Mouse (Mus musculus) liver, postnatal 0 days (tissue): ENCODE measurements around the gene Cdc27. TPM values are rescaled to one million over a fixed set of nuclear protein-coding genes. Genes with fewer than 3 reads are reported as not detected.
A peak's percentile ranks its signal among the peaks of the same experiment; 100 is the strongest.

Source experiments
- ATAC-seq: fragments of 200-750 bp; cut with Nextera tagmentation; 2 replicates; pipeline ENCODE4 v1.8.0; 2017; ENCODE audit warnings: mild to moderate bottlenecking, moderate library complexity
- DNase-seq: peaks from one replicate; pipeline ENCODE4 v3.0.0-alpha.2; 2016
- H3K27ac ChIP-seq: fragments of 300-500 bp; sonication (generic); 2 replicates; pipeline ENCODE4 v1.5.1; 2014; ENCODE audit warnings: antibody characterized with exemption, moderate library complexity, mild to moderate bottlenecking, low read depth
- H3K27me3 ChIP-seq: fragments of 300-500 bp; sonication (generic); 2 replicates; pipeline ENCODE4 v1.6.1; 2014; ENCODE audit warnings: low read length, control low read depth, mixed read lengths; ENCODE audit not compliant: insufficient read depth
- H3K36me3 ChIP-seq: fragments of 300-500 bp; sonication (generic); replicated peaks from 2 replicates; pipeline ENCODE4 v1.6.1; 2014; ENCODE audit warnings: mild to moderate bottlenecking, control low read depth, low read length, moderate library complexity, mixed read lengths; ENCODE audit not compliant: insufficient read depth
- H3K4me1 ChIP-seq: fragments of 300-500 bp; sonication (generic); 2 replicates; pipeline ENCODE4 v1.6.1; 2014; ENCODE audit warnings: antibody characterized with exemption, mild to moderate bottlenecking, control low read depth; ENCODE audit not compliant: insufficient read depth
- H3K4me2 ChIP-seq: fragments of 300-500 bp; sonication (generic); 2 replicates; pipeline ENCODE4 v1.6.1; 2014; ENCODE audit warnings: low read depth, mild to moderate bottlenecking, low read length, moderate library complexity, mixed read lengths
- H3K4me3 ChIP-seq: fragments of 300-500 bp; sonication (generic); 2 replicates; pipeline ENCODE4 v1.5.1; 2014; ENCODE audit warnings: low read depth, low read length
- H3K9ac ChIP-seq: fragments of 300-500 bp; sonication (generic); replicated peaks from 2 replicates; pipeline ENCODE4 v1.6.1; 2014; ENCODE audit warnings: mild to moderate bottlenecking, moderate library complexity
- H3K9me3 ChIP-seq: fragments of 300-500 bp; sonication (generic); 2 replicates; pipeline ENCODE4 v1.6.1; 2016; ENCODE audit warnings: mild to moderate bottlenecking, control low read depth, low read length, mixed read lengths
- CTCF ChIP-seq: sonication (generic); IDR thresholded peaks from 2 replicates; pipeline ENCODE4 v1.5.1; 2016; ENCODE audit warnings: antibody characterized with exemption, low read depth
- EP300 ChIP-seq: IDR thresholded peaks from 2 replicates; pipeline ENCODE4 v1.6.1; 2016; ENCODE audit warnings: antibody characterized with exemption, low read depth, mild to moderate bottlenecking
- WGBS: fragments of 180-500 bp; shearing (Covaris S2); extraction: QIAGEN DNeasy Blood & Tissue Kit; methylation state at CpG from one replicate; pipeline ENCODE4 v1.1.7; 2014; ENCODE audit not compliant: insufficient replicate concordance; 5-methylcytosine and 5-hydroxymethylcytosine counted together
- polyA plus RNA-seq: library from polyadenylated mRNA; unstranded; fragments of >200 nt; fragmentation: Nextera tagmentation; extraction: Ambion mirVana; gene quantifications from 2 replicates; pipeline ENCODE4 v1.2.1, GENCODE M21; 2015

Cdc27 gene
- polyA plus RNA-seq, 1 experiment from 2014 or later = 13.8 TPM

DNA sequence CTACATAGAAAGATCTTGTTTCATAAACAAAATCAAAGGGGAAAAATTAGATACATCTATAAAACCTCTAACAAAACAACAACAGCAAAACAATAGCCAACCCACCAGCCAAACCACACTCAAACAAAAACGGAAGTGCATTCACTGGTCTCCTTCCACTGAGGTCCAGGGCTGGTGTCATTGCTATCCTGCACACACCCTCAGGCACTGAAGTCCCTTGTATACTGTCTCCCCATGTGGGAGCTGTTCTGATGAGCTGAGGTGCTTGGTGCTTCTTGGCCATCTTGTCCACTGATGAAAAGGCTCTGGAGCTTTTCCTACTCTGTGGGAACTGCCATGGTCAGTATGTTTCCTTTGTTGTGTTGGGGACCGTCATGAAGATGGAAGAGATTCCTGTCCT lies 38.1 kb upstream of the Cdc27 start:
- Histone ChIP-seq H3K27ac (no peak overlapping the region), H3K36me3 (no peaks in the 10 kb centered on the region), H3K4me1 (no peaks in the 10 kb centered on the region), H3K9ac (no peak overlapping the region), H3K27me3 (no peaks in the 10 kb centered on the region), H3K9me3 (no peaks in the 10 kb centered on the region), H3K4me2 (no peak overlapping the region), H3K4me3 (no peak overlapping the region)
- DNase-seq (no peak), ATAC-seq (no peak)
- whole genome bisulfite sequencing = 79% methylated on average over 2 of the region's 2 CpGs
- TF ChIP-seq CTCF (no peak), EP300 (no peak)

DNA sequence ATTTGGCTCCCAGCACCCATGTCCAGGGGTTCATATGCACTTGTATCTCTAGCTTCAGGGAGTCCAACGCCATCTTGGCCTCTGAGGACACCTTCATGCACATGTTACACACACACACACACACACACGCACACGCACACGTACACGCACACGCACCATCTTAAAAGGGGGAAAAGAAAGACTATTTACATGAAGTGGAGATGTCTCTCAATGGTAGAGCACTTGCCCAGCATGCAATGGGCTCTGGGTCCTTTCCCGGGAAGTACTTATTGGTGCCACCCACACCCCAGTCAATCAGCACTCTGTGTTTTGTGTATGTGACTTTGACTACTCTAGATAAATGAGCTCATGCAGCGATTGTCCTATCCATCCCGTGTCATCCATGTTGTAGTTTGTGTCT lies 37.5 kb upstream of the Cdc27 start:
- TF ChIP-seq EP300 (no peak), CTCF (no peak)
- DNase-seq (no peak), ATAC-seq (no peak)
- Histone ChIP-seq H3K4me3 (no peak overlapping the region), H3K27me3 (no peaks in the 10 kb centered on the region), H3K27ac (no peak overlapping the region), H3K36me3 (no peaks in the 10 kb centered on the region), H3K4me2 (no peak overlapping the region), H3K9me3 (no peaks in the 10 kb centered on the region), H3K4me1 (no peaks in the 10 kb centered on the region), H3K9ac (no peak overlapping the region)
- 91% methylated on average over 9 of the region's 9 CpGs for WGBS

DNA sequence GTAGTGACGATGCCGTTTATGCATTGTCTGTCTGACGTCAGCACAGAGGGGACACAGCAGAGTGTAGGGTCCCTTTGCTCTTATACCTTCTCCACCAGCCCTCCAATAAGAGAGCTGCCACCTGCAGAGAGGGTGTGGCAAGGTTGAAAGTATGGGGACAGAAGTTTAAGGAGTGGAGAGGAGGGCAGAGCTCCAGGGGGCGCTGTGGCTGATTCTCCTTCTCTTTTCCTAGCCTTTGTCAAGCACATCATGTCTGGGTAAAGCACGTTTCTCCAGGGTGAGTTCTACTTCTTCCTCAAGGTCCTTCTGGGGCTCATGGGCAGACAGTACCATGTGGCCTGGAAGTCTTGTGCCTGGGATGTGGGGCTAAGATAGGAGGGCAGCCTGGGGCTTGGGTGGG lies 35.1 kb upstream of the Cdc27 start:
- no peak overlapping the region for H3K27ac ChIP-seq
- no peaks in the 10 kb centered on the region for H3K4me1 ChIP-seq
- H3K36me3 ChIP-seq = no peaks in the 10 kb centered on the region
- H3K4me3 ChIP-seq = no peak overlapping the region
- H3K9me3 ChIP-seq = no peaks in the 10 kb centered on the region
- no peaks in the 10 kb centered on the region for H3K27me3 ChIP-seq
- H3K4me2 ChIP-seq = no peak overlapping the region
- TF ChIP-seq CTCF (0 out of 2 replicates have a peak, but pooled peaks have one; percentile 3), EP300 (no peak)
- ATAC-seq (no peak), DNase-seq (no peak)
- no peak overlapping the region for H3K9ac ChIP-seq
- WGBS = 72% methylated on average over 5 of the region's 5 CpGs

DNA sequence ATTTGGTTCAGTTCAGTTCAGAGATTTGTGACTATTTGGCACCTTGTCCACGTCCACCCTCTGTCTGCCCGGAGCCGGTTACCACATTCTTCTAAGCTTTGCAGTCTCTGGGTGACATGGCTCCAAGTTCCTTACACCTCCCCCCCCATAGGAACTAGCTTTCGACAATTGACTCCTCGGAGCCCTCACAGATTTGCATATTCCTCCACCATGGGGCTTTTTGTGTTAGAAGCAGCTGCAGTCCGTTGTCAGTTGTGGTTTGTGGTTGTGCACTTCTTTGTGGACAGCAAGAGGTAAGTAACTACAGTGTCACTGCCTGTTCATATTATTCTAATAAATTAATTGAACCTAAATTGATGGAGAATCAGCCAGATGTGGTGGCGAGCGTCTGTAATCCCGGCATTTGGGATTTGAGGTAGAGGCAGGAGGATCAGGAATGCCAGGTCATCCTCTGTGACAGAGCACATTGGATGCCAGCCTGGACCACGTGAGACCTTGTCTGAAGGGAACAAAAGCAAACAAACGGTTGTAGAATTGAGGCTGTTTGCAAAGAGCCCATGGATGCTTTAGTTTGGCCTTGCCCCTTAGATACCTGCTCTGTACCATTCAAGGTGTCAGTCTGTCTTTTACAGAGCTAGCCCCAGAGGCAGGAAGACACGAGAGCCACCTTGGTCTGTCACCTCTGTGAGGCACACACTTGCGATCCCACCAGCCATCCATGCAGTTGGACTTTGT lies 32.4 kb upstream of the Cdc27 start:
- Histone ChIP-seq H3K27ac (0 out of 2 replicates have a peak overlapping the region, but pooled peaks have one; percentile 23), H3K36me3 (no peaks in the 10 kb centered on the region), H3K9me3 (no peaks in the 10 kb centered on the region), H3K4me1 (no peaks in the 10 kb centered on the region), H3K4me2 (no peak overlapping the region; the same call in 1 of the 2 replicates), H3K27me3 (no peaks in the 10 kb centered on the region), H3K4me3 (no peak overlapping the region), H3K9ac (no peak overlapping the region)
- no peak for DNase-seq
- WGBS = 41% methylated on average over 13 of the region's 13 CpGs
- TF ChIP-seq EP300 = no peak
- no peak for TF ChIP-seq CTCF
- peak; percentile 49; the same call in 1 of the 2 replicates for ATAC-seq

DNA sequence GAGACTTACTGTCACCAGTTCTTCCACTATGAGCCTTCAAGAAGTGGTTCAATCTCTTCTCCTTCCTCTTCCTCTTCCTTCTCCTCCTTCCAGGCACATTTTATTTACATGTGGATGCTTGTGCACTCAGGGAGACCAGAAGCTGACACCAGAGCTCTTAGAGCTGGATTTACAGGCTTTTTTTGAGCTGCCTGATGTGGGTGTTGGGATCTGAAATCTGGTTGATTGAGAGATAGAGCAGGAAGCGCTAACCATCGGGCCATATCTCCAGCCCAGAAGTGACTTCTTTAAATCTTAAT lies 31.8 kb upstream of the Cdc27 start:
- WGBS = 45% methylated on average over 2 of the region's 2 CpGs
- Histone ChIP-seq H3K4me1 (no peaks in the 10 kb centered on the region), H3K27me3 (no peaks in the 10 kb centered on the region), H3K9ac (no peak overlapping the region), H3K4me3 (no peak overlapping the region), H3K36me3 (no peaks in the 10 kb centered on the region), H3K9me3 (no peaks in the 10 kb centered on the region), H3K4me2 (peak overlapping the region; percentile 49; the same call in 1 of the 2 replicates), H3K27ac (peak overlapping the region; percentile 53)
- ATAC-seq (no peak), DNase-seq (no peak)
- TF ChIP-seq CTCF = no peak
- TF ChIP-seq EP300 = no peak

DNA sequence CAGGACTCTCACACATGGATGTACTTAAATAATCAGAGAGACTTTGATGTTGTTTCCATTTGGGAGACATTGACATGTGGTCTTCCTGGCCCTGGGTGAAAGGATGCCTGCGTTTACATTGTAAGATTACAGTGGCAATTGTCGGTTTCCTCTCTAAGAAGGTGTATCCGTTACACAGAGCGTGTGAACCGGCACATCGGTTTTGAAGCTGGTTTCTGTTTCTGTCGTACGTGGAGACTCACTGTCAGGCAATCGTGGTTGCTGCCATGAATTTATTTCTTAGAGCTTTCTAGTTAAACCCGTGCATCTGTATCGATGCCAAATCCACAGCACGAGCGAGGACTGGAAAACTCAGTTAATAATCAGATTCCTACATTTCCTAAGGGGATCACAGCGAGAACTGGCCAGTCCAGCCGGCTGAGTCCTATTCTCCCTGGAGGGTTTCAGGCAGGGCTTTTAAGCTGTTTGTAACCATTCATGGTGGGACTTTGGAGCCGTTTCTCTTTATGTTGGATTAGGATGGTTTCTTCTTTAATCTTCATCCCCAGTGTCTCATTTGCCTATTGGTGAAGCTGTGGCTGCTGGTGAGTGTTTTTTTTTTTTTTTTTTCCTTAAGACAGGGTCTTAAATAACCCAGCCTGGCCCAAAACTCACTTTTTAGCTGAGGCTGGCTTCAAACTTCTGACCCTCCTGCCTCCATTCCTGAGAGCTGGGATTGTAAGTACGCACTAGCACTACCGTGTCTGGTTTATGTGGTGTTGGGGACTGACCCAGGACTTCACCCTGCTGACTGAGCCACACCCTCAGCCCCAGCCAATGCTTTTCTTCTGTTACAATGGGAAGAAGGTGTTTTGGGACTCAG lies 31.3 kb upstream of the Cdc27 start:
- DNase-seq (no peak), ATAC-seq (no peak)
- no peaks in the 10 kb centered on the region for H3K4me1 ChIP-seq
- TF ChIP-seq EP300 = no peak
- TF ChIP-seq CTCF = no peak
- peak overlapping the region; percentile 49 for H3K4me2 ChIP-seq
- peak overlapping the region; percentile 31; the same call in 1 of the 2 replicates for H3K9ac ChIP-seq
- H3K4me3 ChIP-seq = peak overlapping the region; percentile 24
- peak overlapping the region; percentile 53 for H3K27ac ChIP-seq
- 22% methylated on average over 18 of the region's 18 CpGs for WGBS
- H3K36me3 ChIP-seq = no peaks in the 10 kb centered on the region
- no peaks in the 10 kb centered on the region for H3K27me3 ChIP-seq
- H3K9me3 ChIP-seq = no peaks in the 10 kb centered on the region
